Mouse (Mus musculus): Measurements from ENCODE around the gene Nyap1.

DNA sequence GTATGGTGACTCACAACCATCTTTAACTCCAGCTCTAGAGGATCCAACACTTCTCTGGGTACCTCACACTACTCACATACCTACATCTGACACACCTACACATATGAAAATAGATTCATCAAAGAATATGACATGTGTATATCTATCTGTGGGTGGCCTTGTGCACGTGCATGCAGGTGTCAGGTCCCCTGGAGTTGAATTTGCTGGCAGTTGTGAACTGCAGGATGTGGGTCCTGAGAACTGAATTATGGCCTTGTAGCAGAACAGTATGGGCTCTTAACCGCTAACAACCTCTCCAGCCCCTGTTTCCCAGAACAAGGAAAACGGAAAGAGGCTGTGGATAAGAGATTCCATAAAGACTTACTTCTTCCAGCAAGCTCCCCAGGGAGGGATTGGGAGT is 42.3 kb downstream of the Nyap1 start:
- TF ChIP-seq POLR2A (IDR thresholded peaks at IDR 0.05; ENCODE audit: insufficient read depth, low read length) (no peak), CTCF (IDR thresholded peaks at IDR 0.05; ENCODE audit: low read depth, low read length) (no peak)
